Mouse (Mus musculus): ENCODE measurements at regions not wholly inside any gene's neighbourhood (a gene's known extent, or its start where the extent isn't known, plus 50 kb on each side); places are given as distances from the start of the nearest gene placed in this dataset.

- DNase-seq (ENCODE audit: low spot score in 2 of 2): no peak
These were observed 336.8 kb upstream of the 4930535I16Rik start for GRCm38 (mm10) chr4:124254446-124255182.

- DNase-seq (ENCODE audit: low spot score in 2 of 2): no peak
These were observed 323.8 kb upstream of the 4930535I16Rik start for GRCm38 (mm10) chr4:124241600-124241999.

- peak in 1 of 2 experiments; percentile 19 for DNase-seq (ENCODE audit: low spot score in 2 of 2)
These were observed 318.7 kb upstream of the 4930535I16Rik start for GRCm38 (mm10) chr4:124236476-124236875.

GRCm38 (mm10) chr4:124228537-124228936 lies 310.7 kb upstream of the 4930535I16Rik start:
- peak; percentile 15 to 72 for DNase-seq (ENCODE audit: low spot score in 2 of 2)

GRCm38 (mm10) chr4:124223646-124224500 lies 306.1 kb upstream of the 4930535I16Rik start:
- no peak for DNase-seq (ENCODE audit: low spot score in 2 of 2)

- DNase-seq (ENCODE audit: low spot score in 2 of 2): no peak
These were observed 303.9 kb upstream of the 4930535I16Rik start for GRCm38 (mm10) chr4:124221736-124222135.

GRCm38 (mm10) chr4:124217206-124217605 lies 299.4 kb upstream of the 4930535I16Rik start:
- peak in 1 of 2 experiments; percentile 22 for DNase-seq (ENCODE audit: low spot score in 2 of 2)

GRCm38 (mm10) chr4:124216351-124216750 lies 298.5 kb upstream of the 4930535I16Rik start:
- no peak for DNase-seq (ENCODE audit: low spot score in 2 of 2)

- DNase-seq (ENCODE audit: low spot score in 2 of 2): no peak
These were observed 297.3 kb upstream of the 4930535I16Rik start for GRCm38 (mm10) chr4:124215077-124215476.

- DNase-seq (ENCODE audit: low spot score in 2 of 2): no peak
These were observed 292.3 kb upstream of the 4930535I16Rik start for GRCm38 (mm10) chr4:124210103-124210502.

- DNase-seq (ENCODE audit: low spot score in 2 of 2): no peak
These were observed 288.7 kb upstream of the 4930535I16Rik start for GRCm38 (mm10) chr4:124206480-124206879.

- DNase-seq (ENCODE audit: low spot score in 2 of 2): peak in 1 of 2 experiments; percentile 29
These were observed 285.9 kb upstream of the 4930535I16Rik start for GRCm38 (mm10) chr4:124203736-124204135.

- no peak for DNase-seq (ENCODE audit: low spot score in 2 of 2)
These were observed 282.3 kb upstream of the 4930535I16Rik start for GRCm38 (mm10) chr4:124199884-124200844.

GRCm38 (mm10) chr4:124198832-124199231 lies 281.0 kb upstream of the 4930535I16Rik start:
- no peak for DNase-seq (ENCODE audit: low spot score in 2 of 2)

GRCm38 (mm10) chr4:124196711-124197110 lies 278.9 kb upstream of the 4930535I16Rik start:
- DNase-seq (ENCODE audit: low spot score in 2 of 2): no peak

- DNase-seq (ENCODE audit: low spot score in 2 of 2): no peak
These were observed 275.4 kb upstream of the 4930535I16Rik start for GRCm38 (mm10) chr4:124193059-124193721.

- DNase-seq (ENCODE audit: low spot score in 2 of 2): no peak
These were observed 273.0 kb upstream of the 4930535I16Rik start for GRCm38 (mm10) chr4:124190775-124191174.

GRCm38 (mm10) chr4:124189993-124190385 lies 272.2 kb upstream of the 4930535I16Rik start:
- DNase-seq (ENCODE audit: low spot score in 2 of 2): no peak

- no peak for DNase-seq (ENCODE audit: low spot score in 2 of 2)
These were observed 271.6 kb upstream of the 4930535I16Rik start for GRCm38 (mm10) chr4:124189352-124189992.

- DNase-seq (ENCODE audit: low spot score in 2 of 2): no peak
These were observed 269.3 kb upstream of the 4930535I16Rik start for GRCm38 (mm10) chr4:124187108-124187507.
